Mouse (Mus musculus): ENCODE measurements around the gene Ccdc58.
"Not testable (repeated sequence)": the region's sequence is repeated elsewhere in the genome, so short reads cannot be mapped to it uniquely, and the experiment has no call there.

The Ccdc58 gene

DNA sequence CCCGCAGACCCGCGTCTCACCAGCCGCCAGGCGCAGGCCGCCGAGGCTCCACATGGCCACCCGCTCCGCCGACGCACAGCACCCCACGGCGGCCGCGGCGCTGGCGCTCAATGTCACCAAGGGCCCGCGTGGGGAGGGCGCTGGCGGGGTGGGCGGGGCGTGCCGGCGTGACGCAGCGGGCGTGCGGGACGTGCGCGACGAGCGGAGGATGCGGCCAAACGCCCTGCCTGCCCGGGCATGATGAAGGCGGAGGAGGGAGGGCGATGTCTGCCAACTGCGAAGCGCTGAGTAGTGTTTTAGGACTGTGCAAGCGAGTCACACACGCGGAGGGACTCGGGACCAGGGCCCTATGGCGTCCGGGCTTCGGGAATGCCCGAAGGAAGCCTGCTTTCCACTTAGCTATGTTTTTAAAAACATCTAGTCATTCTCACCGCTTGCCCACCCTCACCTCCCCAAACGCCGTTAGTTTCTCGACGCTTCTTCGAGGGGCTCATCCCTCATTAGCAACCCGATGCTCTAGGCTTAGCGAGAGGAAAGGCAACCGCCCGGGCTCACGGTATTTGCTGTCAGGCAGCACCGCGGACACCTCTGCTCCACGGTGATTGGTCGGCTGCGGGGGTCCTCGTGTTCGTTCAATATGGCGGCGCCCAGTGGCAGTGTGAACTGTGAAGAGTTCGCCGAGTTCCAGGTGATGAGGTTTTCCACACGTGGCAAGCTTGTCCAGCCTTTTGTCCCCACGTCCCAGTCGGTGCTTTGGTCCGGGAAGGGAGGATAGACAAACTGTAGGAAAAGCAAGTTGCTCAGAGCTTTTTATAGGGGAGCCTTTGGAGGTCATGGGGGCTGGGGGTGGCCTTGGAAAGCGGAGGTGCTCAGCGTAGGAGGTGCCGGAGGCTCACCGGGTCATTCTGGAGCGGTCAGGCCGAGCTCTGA is at the start of gene Ccdc58, which contains the start of gene Fam162a:
Gene Ccdc58, plus strand, starts transcription at position 236 of the 930 bp plus-strand sequence.
Gene Fam162a, minus strand, starts transcription at position 145 of the 930 bp plus-strand sequence.
- DNase-seq (ENCODE audit: inconsistent age in 2 of 2, low spot score in 1 of 2) = peak; percentile 93 to 98

DNA sequence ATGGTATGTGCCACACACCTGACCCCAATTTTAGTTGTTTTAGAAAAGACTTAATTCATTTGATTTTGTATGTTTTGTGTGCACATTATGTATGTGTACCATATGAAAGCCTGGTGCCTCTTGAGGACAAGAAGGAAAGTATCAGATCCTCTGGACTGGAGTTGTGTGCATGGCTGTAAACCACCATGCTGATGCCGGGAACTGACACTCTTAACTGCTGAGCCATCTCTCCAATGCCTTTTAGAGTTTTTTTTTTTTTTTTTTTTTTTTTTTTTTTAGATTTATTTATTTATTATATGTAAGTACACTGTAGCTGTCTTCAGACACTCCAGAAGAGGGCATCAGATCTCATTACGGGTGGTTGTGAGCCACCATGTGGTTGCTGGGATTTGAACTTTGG is 43.4 kb upstream of the Ccdc58 start:
- DNase-seq (ENCODE audit: inconsistent age in 2 of 2, low spot score in 1 of 2) = not testable (repeated sequence)

- peak; percentile 94 to 97 for DNase-seq (ENCODE audit: inconsistent age in 2 of 2, low spot score in 1 of 2)
Measured at GRCm38 (mm10) chr16:36040640-36041624, 30.6 kb upstream of the Ccdc58 start, which contains the start of gene Wdr5b. Gene Wdr5b, plus strand, starts transcription at chr16:36041190.

DNA sequence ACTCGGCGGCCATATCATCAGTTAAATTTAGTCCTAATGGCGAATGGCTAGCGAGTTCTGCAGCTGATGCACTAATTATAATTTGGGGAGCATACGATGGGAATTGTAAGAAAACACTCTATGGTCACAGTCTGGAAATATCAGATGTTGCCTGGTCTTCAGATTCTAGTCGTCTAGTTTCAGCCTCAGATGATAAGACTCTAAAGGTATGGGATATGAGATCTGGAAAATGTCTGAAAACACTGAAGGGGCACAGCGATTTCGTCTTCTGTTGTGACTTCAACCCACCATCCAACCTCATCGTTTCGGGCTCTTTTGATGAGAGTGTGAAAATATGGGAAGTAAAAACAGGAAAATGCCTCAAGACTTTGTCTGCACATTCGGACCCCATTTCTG is 29.9 kb upstream of the Ccdc58 start:
- DNase-seq (ENCODE audit: inconsistent age in 2 of 2, low spot score in 1 of 2) = no peak

- DNase-seq (ENCODE audit: inconsistent age in 2 of 2, low spot score in 1 of 2) = no peak
Measured at GRCm38 (mm10) chr16:36043073-36043472, 28.4 kb upstream of the Ccdc58 start.

DNA sequence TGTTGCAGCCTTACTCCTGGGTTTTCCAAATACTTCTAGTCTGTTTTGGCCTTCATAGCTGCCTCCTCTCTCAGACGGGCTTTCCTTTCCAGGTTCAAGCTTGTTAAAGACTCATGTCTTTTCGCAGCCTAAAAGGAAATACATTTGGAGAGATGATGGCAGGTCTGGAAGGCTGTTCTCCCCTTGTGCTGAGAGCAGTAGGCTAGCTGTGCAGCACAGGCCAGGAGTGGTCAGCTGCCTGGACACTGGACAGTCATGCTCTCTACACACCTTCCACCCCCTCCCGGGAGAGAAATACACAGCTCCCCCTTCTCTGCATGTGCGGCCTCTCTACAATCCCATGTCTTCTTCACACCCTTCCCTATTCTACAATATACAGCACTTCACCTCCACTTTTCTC is 27.5 kb upstream of the Ccdc58 start:
- no peak for DNase-seq (ENCODE audit: inconsistent age in 2 of 2, low spot score in 1 of 2)

- DNase-seq (ENCODE audit: inconsistent age in 2 of 2, low spot score in 1 of 2) = no peak
Measured at GRCm38 (mm10) chr16:36047538-36047937, 23.9 kb upstream of the Ccdc58 start.

DNA sequence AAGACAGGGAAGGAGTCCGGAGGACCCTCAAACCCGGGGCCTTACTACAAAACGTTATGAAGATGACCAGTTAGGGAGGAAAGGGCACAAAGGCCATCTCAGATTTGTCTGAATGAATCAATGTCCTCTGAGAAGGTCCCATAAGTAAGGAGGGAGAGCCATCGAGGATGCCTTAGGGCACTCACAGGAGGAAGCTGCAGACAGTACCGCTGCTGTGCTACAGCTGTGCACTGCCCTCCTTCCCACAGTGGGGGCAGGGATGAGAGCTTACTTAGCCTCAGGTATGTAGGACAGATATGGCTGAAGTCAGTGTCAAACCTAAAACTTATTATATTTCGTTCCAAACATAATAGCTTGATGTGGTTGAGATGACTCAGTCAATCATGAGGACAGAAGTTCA is 20.0 kb upstream of the Ccdc58 start:
- no peak for DNase-seq (ENCODE audit: inconsistent age in 2 of 2, low spot score in 1 of 2)

- no peak for DNase-seq (ENCODE audit: inconsistent age in 2 of 2, low spot score in 1 of 2)
Measured at GRCm38 (mm10) chr16:36053524-36054275, 17.8 kb upstream of the Ccdc58 start.

GRCm38 (mm10) chr16:36054920-36055319 is 16.6 kb upstream of the Ccdc58 start:
- DNase-seq (ENCODE audit: inconsistent age in 2 of 2, low spot score in 1 of 2) = no peak

DNA sequence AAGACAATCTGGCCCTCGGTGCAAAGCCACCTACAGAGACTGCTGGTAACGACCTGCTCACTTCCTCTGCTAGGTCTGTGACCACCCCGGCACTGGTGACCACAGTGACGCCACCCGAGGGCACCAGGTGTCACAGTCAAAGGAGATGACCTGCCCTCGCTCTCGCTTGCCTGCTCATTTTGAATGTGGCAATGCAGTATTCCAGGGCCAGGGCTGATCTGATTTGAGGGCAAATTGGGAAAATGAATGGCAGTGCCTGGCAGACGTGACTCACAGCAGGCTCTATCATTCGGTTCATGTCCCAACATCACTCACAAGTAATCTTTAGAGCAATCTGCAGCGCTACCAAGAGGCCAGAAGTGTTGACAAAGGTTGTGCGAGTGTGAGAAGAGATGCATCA is 15.1 kb upstream of the Ccdc58 start:
- peak in 1 of 2 experiments; percentile 77 for DNase-seq (ENCODE audit: inconsistent age in 2 of 2, low spot score in 1 of 2)

- DNase-seq (ENCODE audit: inconsistent age in 2 of 2, low spot score in 1 of 2) = peak in 1 of 2 experiments; percentile 47
Measured at GRCm38 (mm10) chr16:36057933-36058475, 13.5 kb upstream of the Ccdc58 start.

GRCm38 (mm10) chr16:36062534-36062933 is 9.0 kb upstream of the Ccdc58 start:
- not testable (repeated sequence) for DNase-seq (ENCODE audit: inconsistent age in 2 of 2, low spot score in 1 of 2)

DNA sequence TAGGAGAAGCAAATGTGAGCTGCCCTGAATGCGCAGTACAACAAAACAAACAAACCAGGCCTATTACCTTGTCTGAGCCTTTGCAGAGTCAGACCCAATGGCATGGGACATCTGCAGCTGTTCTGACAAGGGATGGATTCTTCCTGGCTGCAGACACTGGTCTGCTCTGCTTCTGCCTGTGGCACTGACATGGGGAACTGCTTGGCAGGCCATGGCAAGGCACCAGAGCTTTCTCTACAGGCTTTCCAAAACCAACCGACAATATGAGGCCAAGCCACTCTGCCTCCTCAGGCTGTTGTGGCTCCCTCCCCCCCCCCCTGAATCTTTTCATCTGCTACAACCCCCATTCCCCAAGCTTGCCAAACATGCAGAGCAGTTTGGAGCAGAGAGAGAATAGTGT is 8.2 kb upstream of the Ccdc58 start:
- DNase-seq (ENCODE audit: inconsistent age in 2 of 2, low spot score in 1 of 2) = no peak

DNA sequence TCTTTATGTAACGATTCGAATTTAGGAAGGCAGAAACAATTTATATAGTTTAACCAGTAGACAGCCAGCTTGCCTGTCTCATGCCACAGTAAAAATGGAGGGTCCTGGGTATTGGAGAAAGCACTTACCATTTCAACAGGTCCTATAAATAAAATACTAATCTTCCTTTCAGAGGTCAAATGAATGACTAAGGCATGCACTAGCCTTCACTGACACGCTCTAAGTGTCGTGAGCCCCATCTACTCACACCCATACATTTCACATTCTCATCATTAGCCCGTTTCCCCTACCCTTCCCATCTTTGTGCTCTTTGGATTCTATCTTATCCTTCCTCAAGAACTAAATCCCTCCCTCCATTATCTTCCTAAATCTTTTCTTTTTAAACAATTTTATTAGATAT is 6.6 kb upstream of the Ccdc58 start:
- no peak for DNase-seq (ENCODE audit: inconsistent age in 2 of 2, low spot score in 1 of 2)

DNA sequence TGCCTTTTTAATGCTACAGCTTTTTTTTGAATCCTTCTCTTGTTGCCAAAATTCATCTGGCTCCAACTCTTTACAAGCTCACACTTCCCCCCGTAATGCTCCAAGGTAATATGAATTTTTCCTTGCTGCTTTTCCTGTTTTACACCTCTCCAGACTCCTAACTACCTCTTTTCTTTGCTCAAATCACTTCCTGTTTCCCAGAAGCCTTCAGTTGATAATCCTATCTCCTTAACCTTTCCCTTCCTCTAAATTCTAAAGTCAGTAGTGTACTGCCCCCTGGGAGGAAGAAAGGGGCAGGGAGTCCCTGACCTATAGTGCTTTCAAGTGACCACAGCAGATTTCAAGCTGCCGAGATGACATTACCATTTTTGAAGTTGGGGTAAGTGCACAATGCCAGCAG is 3.8 kb upstream of the Ccdc58 start:
- DNase-seq (ENCODE audit: inconsistent age in 2 of 2, low spot score in 1 of 2) = peak; percentile 24 to 46

- no peak for DNase-seq (ENCODE audit: inconsistent age in 2 of 2, low spot score in 1 of 2)
Measured at GRCm38 (mm10) chr16:36068356-36068755, 3.1 kb upstream of the Ccdc58 start.

DNA sequence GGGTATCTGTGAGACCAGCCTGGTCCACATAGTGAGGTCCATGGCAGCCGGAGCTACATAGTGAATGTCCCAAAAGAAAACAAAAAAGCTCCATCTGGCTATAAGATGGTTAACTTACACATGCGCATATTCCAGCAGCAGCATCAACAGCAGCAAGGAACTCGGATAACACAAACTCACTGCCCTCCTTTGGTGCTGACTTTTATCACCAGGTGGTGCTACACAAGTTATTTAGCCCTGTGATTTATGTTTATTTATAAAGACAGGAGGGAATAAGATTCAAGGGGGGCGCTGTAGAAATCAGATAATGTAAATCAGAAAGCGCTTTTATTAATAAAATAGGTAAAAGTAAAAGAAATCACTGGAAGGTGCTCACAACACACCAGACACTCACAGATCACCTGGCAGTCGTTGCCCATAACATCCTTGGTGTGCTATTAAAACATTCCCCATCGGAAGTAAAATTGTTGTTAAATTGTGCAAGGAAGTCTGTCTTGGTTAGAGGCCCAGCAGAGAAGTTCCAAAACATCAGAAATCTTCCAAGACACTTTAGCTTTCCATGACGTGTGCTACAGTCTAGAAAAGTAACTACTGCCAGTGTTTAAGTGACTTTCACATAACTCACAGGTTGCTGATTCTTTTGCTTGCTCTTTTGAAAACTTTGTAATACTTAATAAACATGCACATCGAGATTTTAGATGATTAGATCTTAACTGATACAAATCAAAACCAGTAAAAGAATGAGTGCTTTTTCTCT is 1.5 kb upstream of the Ccdc58 start:
- DNase-seq (ENCODE audit: inconsistent age in 2 of 2, low spot score in 1 of 2) = peak in 1 of 2 experiments; percentile 42

GRCm38 (mm10) chr16:36071071-36071449 is 425 bp upstream of the Ccdc58 start:
- no peak for DNase-seq (ENCODE audit: inconsistent age in 2 of 2, low spot score in 1 of 2)
